Mouse (Mus musculus): ENCODE measurements at regions not wholly inside any gene's neighbourhood (a gene's known extent, or its start where the extent isn't known, plus 50 kb on each side); places are given as distances from the start of the nearest gene placed in this dataset.

DNA sequence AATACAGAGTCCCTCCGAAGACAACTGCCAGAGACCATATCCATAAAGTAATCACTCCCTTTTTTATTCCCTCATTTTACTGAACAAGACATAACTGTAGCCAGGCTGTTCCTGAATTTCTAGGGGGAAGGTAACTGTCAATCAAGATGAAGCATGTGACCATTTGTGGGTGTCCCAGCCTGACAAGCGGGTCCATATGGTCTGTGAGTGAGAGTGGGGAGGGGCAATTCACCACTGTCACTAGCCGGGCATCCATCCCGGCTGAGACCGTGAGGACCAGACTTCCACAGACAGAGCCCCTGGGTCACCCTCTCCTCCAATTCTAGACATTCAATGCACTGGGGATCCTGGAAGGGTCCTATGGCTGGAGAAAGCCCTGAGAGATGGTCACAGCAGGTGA lies 54.6 kb downstream of the Gm11733 start:
- H3K9ac ChIP-seq: no peak overlapping the region
- H3K36me3 ChIP-seq (replicated peaks): no peaks in the 10 kb centered on the region
- no peak for ATAC-seq (ENCODE audit: insufficient read depth)
- H3K27me3 ChIP-seq: peaks cover 11% of the 10 kb centered on the region; the same call in 1 of the 2 replicates
- H3K4me2 ChIP-seq: no peak overlapping the region
- WGBS (ENCODE audit: insufficient replicate concordance): 67% methylated on average over 5 of the region's 5 CpGs
- H3K4me1 ChIP-seq (replicated peaks): no peaks in the 10 kb centered on the region
- H3K27ac ChIP-seq (replicated peaks): no peak overlapping the region
- H3K4me3 ChIP-seq (replicated peaks): no peak overlapping the region
- no peaks in the 10 kb centered on the region for H3K9me3 ChIP-seq (replicated peaks)

DNA sequence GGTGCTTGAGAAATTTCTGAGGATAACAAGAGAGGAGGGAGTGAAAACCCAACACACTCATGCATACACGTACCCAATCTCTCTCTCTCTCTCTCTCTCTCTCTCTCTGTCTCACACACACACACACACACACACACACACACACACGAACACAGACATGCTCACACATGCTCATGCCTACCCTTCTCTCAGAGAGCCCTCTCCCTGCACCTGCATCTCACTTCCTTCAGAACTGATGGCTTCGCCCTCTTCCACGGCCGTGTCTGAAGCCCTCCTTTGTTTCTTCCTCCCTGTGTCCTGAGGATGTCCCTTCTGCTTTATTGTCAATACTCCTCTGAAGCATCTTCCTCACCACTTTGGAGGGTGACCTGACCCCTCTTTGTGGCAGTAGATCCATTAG lies 56.4 kb downstream of the Gm11733 start:
- H3K4me1 ChIP-seq (replicated peaks): no peaks in the 10 kb centered on the region
- H3K27ac ChIP-seq (replicated peaks): no peak overlapping the region
- H3K27me3 ChIP-seq: peaks cover 11% of the 10 kb centered on the region; the same call in 1 of the 2 replicates
- H3K9me3 ChIP-seq (replicated peaks): no peaks in the 10 kb centered on the region
- no peaks in the 10 kb centered on the region for H3K36me3 ChIP-seq (replicated peaks)
- ATAC-seq (ENCODE audit: insufficient read depth): no peak
- H3K9ac ChIP-seq: no peak overlapping the region
- no peak overlapping the region for H3K4me2 ChIP-seq
- H3K4me3 ChIP-seq (replicated peaks): no peak overlapping the region
- 28% methylated on average over 5 of the region's 5 CpGs for WGBS (ENCODE audit: insufficient replicate concordance)

DNA sequence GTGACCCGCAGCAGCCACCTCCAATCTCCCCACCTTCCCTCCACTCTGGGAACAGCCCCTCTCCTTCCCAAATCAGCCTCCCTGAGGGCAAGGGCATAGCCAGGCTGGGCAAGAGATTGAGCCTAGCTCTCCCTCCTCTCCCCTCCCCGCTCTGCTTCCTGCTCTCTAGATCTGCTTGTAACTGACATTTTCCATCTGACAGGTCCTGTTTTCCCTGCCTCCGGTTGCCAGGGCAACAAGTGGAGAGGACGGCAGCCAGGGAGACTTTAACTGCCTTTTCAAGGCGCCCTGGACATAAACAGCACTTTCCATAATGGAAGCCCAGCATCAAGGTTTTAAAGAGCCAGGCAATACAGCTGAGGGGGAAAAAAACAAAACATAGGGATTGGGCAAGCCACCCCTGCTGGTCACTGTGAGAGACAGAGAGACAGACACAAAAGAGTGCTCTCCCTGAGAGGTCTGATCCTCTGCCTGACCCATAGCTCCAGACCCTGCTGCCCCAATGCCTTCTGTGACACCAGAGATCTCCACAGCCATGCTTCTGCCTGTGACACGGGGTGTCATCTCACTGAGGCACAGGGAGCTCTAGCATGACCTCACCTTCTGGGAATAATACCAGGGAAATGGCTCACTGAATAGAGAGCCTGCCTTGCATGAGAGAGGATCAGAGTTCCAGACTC lies 57.2 kb downstream of the Gm11733 start:
- Histone ChIP-seq H3K27me3 (peaks cover 11% of the 10 kb centered on the region; the same call in 1 of the 2 replicates), H3K4me3 (replicated peaks) (no peak overlapping the region), H3K9me3 (replicated peaks) (no peaks in the 10 kb centered on the region), H3K4me1 (replicated peaks) (no peaks in the 10 kb centered on the region), H3K36me3 (replicated peaks) (no peaks in the 10 kb centered on the region), H3K4me2 (no peak overlapping the region), H3K27ac (replicated peaks) (no peak overlapping the region), H3K9ac (no peak overlapping the region)
- WGBS (ENCODE audit: insufficient replicate concordance): 10% methylated on average over 6 of the region's 6 CpGs
- ATAC-seq (ENCODE audit: insufficient read depth): no peak

DNA sequence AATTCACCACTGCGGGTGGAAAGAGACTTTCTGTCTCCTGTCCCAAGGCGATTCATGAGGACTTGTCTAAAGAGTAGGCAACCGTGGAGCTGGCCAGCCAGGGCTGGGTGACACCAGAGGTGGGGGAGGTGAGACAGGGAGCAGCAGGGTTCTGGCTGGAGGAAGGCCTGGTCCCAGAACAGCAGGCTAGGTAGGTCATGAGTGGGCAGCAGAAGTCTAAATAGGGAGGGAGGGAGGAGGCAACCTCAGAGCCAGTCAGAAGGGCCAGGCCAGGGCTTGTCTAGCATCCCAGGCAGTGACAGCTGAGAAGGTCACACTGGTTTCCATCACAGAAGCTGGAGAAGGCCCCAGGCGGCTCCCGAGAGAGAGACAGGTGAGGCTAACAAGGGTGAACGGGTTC lies 59.0 kb downstream of the Gm11733 start:
- Histone ChIP-seq H3K4me2 (no peak overlapping the region), H3K4me3 (replicated peaks) (no peak overlapping the region), H3K9ac (no peak overlapping the region), H3K27me3 (peaks cover 11% of the 10 kb centered on the region; the same call in 1 of the 2 replicates), H3K9me3 (replicated peaks) (no peaks in the 10 kb centered on the region), H3K36me3 (replicated peaks) (no peaks in the 10 kb centered on the region), H3K27ac (replicated peaks) (no peak overlapping the region), H3K4me1 (replicated peaks) (no peaks in the 10 kb centered on the region)
- no peak for ATAC-seq (ENCODE audit: insufficient read depth)
- WGBS (ENCODE audit: insufficient replicate concordance): 45% methylated on average over 6 of the region's 6 CpGs

DNA sequence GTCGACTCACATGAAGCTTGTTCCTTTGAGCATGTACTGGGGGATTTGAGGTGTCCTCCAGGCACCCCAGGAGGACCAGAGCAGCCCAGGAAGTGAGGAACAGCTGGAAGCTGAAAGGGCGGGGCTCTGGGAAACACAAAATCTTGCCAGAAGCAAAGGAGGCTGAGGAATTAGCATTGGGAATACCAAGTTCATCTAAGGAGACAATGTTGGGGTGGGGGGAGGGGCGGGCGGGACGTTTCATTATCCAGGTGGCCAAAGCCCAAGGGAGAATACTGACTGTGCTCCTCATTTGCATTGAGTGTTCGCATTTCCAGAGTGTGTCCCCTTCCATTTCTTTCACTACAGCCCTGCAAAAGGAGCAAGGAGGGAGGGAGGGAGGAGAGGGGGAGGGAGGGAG lies 60.3 kb downstream of the Gm11733 start:
- Histone ChIP-seq H3K4me2 (no peak overlapping the region), H3K27ac (replicated peaks) (no peak overlapping the region), H3K9ac (no peak overlapping the region), H3K4me1 (replicated peaks) (no peaks in the 10 kb centered on the region), H3K4me3 (replicated peaks) (no peak overlapping the region), H3K36me3 (replicated peaks) (no peaks in the 10 kb centered on the region), H3K9me3 (replicated peaks) (no peaks in the 10 kb centered on the region), H3K27me3 (peaks cover 11% of the 10 kb centered on the region; the same call in 1 of the 2 replicates)
- ATAC-seq (ENCODE audit: insufficient read depth): no peak
- 26% methylated on average over 6 of the region's 6 CpGs for WGBS (ENCODE audit: insufficient replicate concordance)

DNA sequence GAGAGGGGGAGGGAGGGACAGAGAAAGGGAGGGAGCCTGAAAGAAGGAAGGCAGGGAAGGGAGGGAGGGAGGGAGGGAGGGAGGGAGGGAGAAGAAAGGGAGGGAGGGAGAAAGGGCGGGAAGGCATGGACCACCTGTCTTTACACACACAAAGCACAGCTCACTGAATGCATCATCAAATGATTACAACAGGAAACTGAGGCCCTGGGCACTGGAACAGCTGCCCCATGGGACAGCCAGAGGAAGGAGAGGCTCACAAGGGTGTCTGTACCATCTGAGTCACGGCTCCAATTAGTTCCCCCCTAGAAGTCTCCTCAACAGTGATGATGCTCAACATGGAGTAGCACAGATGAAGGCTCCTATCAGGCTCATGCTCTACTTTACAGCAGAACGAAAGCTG lies 60.8 kb downstream of the Gm11733 start:
- H3K4me3 ChIP-seq (replicated peaks): no peak overlapping the region
- peaks cover 11% of the 10 kb centered on the region; the same call in 1 of the 2 replicates for H3K27me3 ChIP-seq
- WGBS (ENCODE audit: insufficient replicate concordance): 29% methylated on average over 3 of the region's 3 CpGs
- H3K36me3 ChIP-seq (replicated peaks): no peaks in the 10 kb centered on the region
- H3K4me2 ChIP-seq: no peak overlapping the region
- H3K4me1 ChIP-seq (replicated peaks): no peaks in the 10 kb centered on the region
- no peak overlapping the region for H3K27ac ChIP-seq (replicated peaks)
- H3K9ac ChIP-seq: no peak overlapping the region
- no peaks in the 10 kb centered on the region for H3K9me3 ChIP-seq (replicated peaks)
- ATAC-seq (ENCODE audit: insufficient read depth): no peak

DNA sequence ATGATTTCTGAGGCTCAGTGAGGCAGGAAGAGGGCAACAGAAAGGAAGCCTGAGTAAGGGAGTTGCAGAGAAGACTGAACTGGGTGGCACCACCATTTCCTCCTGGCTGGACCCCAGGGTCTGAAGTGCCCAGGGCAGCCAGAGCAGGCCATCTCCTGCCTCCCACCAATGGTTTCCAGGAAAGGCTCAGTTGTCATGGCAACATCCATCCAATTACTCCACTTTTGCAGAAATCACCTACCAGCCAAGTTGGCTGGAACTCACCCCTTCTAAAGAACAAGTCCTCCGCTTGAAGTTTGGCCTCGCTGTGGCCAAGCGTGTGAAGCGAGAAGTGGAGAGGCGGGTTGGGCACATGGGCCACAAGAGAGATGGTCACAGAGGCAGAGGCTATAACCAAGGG lies 67.8 kb downstream of the Gm11733 start:
- Histone ChIP-seq H3K27ac (replicated peaks) (no peak overlapping the region), H3K4me2 (no peak overlapping the region), H3K9ac (no peak overlapping the region), H3K4me1 (replicated peaks) (no peaks in the 10 kb centered on the region), H3K36me3 (replicated peaks) (no peaks in the 10 kb centered on the region), H3K9me3 (replicated peaks) (no peaks in the 10 kb centered on the region), H3K4me3 (replicated peaks) (no peak overlapping the region), H3K27me3 (no peaks in the 10 kb centered on the region)
- WGBS (ENCODE audit: insufficient replicate concordance): 79% methylated on average over 5 of the region's 5 CpGs
- ATAC-seq (ENCODE audit: insufficient read depth): no peak

DNA sequence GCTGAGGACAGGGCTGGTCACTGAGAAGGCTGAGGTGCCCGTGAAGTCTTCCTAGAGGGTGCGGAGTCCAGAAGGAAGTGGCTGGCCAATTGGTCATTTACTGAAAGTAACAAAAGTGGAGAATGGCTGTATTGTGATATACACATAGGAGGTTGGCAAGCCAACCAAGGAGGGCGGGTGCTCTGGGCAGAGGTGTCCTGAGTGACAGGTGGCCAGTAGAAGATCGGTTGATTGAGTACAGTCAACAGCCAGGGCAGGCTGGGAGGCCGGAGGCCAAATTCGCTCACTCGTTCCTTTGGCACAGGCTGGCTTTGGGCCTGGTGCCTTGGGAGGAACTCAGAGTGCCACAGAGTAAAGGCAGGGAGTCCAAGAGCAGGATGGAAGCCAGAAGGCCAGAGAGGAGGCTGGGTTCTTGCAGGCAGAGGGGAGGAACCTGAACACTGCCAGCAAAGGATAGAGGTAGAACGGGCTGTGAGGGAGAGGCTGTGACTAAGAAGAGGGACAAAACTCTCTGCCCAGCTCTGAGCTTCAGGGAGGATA lies 68.3 kb downstream of the Gm11733 start:
- no peak overlapping the region for H3K4me3 ChIP-seq (replicated peaks)
- WGBS (ENCODE audit: insufficient replicate concordance): 71% methylated on average over 8 of the region's 8 CpGs
- no peaks in the 10 kb centered on the region for H3K27me3 ChIP-seq
- no peak overlapping the region for H3K27ac ChIP-seq (replicated peaks)
- ATAC-seq (ENCODE audit: insufficient read depth): no peak
- H3K9ac ChIP-seq: no peak overlapping the region
- no peaks in the 10 kb centered on the region for H3K9me3 ChIP-seq (replicated peaks)
- H3K4me1 ChIP-seq (replicated peaks): no peaks in the 10 kb centered on the region
- H3K36me3 ChIP-seq (replicated peaks): no peaks in the 10 kb centered on the region
- H3K4me2 ChIP-seq: no peak overlapping the region

DNA sequence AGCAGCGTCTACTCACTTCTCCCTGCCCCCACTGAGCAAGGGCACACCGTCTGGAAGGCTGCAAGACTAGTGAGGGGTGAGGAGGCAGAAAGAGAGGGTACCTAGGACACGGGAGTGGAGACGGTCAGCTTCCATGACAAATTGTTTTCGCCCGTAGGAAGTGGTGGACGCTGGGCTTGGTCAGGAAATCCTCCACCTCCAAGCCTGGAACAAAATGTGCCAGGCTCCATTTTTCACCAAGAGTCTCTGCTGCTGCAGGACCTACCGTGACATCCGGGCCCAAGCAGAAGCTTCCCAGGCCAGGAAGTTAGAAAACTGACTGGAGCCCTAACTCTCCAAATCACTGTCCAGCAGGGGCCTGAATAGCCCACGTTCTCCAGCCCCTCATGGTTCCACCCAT lies 69.9 kb downstream of the Gm11733 start:
- Histone ChIP-seq H3K4me3 (replicated peaks) (no peak overlapping the region), H3K36me3 (replicated peaks) (no peaks in the 10 kb centered on the region), H3K27me3 (no peaks in the 10 kb centered on the region), H3K9me3 (replicated peaks) (no peaks in the 10 kb centered on the region), H3K27ac (replicated peaks) (no peak overlapping the region), H3K4me1 (replicated peaks) (no peaks in the 10 kb centered on the region), H3K4me2 (no peak overlapping the region), H3K9ac (no peak overlapping the region)
- 26% methylated on average over 10 of the region's 10 CpGs for WGBS (ENCODE audit: insufficient replicate concordance)
- ATAC-seq (ENCODE audit: insufficient read depth): no peak

DNA sequence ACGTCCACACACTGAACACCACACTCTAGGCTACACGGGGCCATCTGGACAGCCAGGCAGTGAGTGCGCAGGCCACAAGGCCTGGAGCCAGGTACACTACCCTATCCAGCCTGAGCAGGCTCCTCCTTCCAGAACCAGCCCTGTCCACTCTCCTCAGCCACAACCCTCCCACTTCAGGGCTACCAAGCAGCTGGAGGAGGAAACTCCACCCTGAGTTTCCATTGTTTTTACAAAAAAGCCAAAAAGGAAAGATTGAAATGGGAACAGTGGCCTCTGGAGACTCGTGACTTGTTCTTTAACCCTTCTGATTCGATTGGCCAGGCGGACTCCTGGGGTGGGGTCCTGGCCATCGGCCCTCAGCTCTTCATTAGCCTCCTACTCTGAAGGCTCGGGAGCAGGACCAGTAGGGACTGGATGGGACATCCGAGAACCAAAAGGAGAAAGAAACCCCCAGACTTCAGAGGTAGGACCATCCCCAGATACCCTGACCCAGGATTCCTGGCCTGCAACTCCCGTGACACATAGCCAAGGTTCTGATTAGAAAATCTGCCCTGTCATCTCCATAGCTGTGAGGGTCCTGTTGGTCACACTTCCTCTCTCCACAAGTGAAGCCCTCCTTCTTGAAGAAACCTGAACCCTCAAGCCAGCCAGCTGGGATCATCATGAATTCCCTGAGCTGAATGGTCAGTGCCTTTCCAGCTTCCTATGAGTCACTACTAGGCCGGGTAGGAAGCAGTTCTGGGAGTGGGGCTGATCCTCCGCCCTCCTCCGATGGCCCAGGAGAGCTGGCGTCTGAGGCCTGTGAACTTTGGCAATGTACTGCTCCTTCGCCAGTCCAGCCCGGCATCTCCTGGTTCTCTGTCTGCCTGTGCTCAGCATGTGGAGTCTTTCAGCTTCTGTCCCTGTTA lies 73.6 kb downstream of the Gm11733 start:
- H3K36me3 ChIP-seq (replicated peaks): no peaks in the 10 kb centered on the region
- WGBS (ENCODE audit: insufficient replicate concordance): 53% methylated on average over 16 of the region's 16 CpGs
- ATAC-seq (ENCODE audit: insufficient read depth): no peak
- H3K9me3 ChIP-seq (replicated peaks): no peaks in the 10 kb centered on the region
- H3K4me3 ChIP-seq (replicated peaks): no peak overlapping the region
- H3K27me3 ChIP-seq: no peaks in the 10 kb centered on the region
- no peak overlapping the region for H3K27ac ChIP-seq (replicated peaks)
- no peaks in the 10 kb centered on the region for H3K4me1 ChIP-seq (replicated peaks)
- H3K9ac ChIP-seq: no peak overlapping the region
- no peak overlapping the region for H3K4me2 ChIP-seq

DNA sequence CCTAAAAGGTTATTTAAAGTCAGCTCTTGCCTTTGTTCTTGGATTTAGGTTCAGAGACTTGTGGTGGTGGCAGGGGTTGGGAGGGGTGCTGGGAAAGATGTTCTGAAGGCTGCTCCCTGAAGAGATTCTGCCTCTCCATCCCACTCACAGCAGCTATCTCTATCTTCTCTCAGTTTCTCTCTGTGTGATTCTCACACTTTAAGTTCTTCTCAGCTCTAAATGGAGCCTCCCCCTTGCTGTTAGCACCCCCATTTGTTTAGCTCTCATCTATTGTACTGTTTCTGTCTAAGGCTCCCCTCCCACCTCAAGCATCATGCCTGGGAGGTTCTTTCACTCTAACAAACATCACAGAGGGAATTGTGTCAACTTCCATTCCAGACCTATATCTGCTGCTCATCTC lies 75.7 kb downstream of the Gm11733 start:
- no peak overlapping the region for H3K27ac ChIP-seq (replicated peaks)
- no peak overlapping the region for H3K9ac ChIP-seq
- H3K9me3 ChIP-seq (replicated peaks): no peaks in the 10 kb centered on the region
- H3K4me1 ChIP-seq (replicated peaks): no peaks in the 10 kb centered on the region
- ATAC-seq (ENCODE audit: insufficient read depth): no peak
- H3K27me3 ChIP-seq: no peaks in the 10 kb centered on the region
- H3K4me3 ChIP-seq (replicated peaks): no peak overlapping the region
- no peaks in the 10 kb centered on the region for H3K36me3 ChIP-seq (replicated peaks)
- no peak overlapping the region for H3K4me2 ChIP-seq
